Mouse (Mus musculus) liver, adult 2 months (tissue): ENCODE results near the gene Map3k13.

Experiments used
- CTCF ChIP-seq: fragments of 200-500 bp; IDR thresholded peaks from 2 replicates; pipeline ENCODE4 v1.5.1; 2011; ENCODE audit warnings: low read depth, low read length, control low read depth
- POLR2A ChIP-seq: fragments of 200-500 bp; IDR thresholded peaks from 2 replicates; pipeline ENCODE4 v1.6.1; 2011; ENCODE audit warnings: low read length, control low read depth; ENCODE audit not compliant: insufficient read depth; ENCODE audit errors: extremely low read depth

GRCm38 (mm10) chr16:21793875-21794696, at the start of gene Map3k13:
- TF ChIP-seq CTCF (no peak), POLR2A (peak; percentile 80)
